Mouse (Mus musculus) c-Kit-positive CD71-positive TER-119-positive erythroid progenitor cells, embryonic 14.5 days (primary cell): ENCODE results near the gene Dnajb4.

Experiments
- DNase-seq: peaks from one replicate; pipeline ENCODE4 v3.0.0-alpha.2; 2013; ENCODE audit warnings: low spot score

Gene Dnajb4

GRCm38 (mm10) chr3:152208096-152208885 lies 1.8 kb downstream of the Dnajb4 start:
- DNase-seq: no peak

- DNase-seq: no peak
Measured at GRCm38 (mm10) chr3:152207156-152207555, 2.9 kb downstream of the Dnajb4 start.

- no peak for DNase-seq
Measured at GRCm38 (mm10) chr3:152204577-152204976, 5.5 kb downstream of the Dnajb4 start.

GRCm38 (mm10) chr3:152203996-152204395 lies 6.1 kb downstream of the Dnajb4 start:
- DNase-seq: no peak

GRCm38 (mm10) chr3:152203411-152203810 lies 6.7 kb downstream of the Dnajb4 start:
- DNase-seq: no peak

- DNase-seq: no peak
Measured at GRCm38 (mm10) chr3:152202942-152203341, 7.2 kb downstream of the Dnajb4 start.

GRCm38 (mm10) chr3:152201651-152202050 lies 8.5 kb downstream of the Dnajb4 start:
- DNase-seq: no peak

GRCm38 (mm10) chr3:152201181-152201580 lies 8.9 kb downstream of the Dnajb4 start:
- no peak for DNase-seq

GRCm38 (mm10) chr3:152199125-152199524 lies 11.0 kb downstream of the Dnajb4 start:
- DNase-seq: no peak

- peak; percentile 76 for DNase-seq
Measured at GRCm38 (mm10) chr3:152197246-152197645, 12.9 kb downstream of the Dnajb4 start.

GRCm38 (mm10) chr3:152193635-152194097 lies 16.4 kb downstream of the Dnajb4 start:
- DNase-seq: peak; percentile 94

- no peak for DNase-seq
Measured at GRCm38 (mm10) chr3:152193177-152193576, 16.9 kb downstream of the Dnajb4 start.

GRCm38 (mm10) chr3:152192238-152192931 lies 17.7 kb downstream of the Dnajb4 start:
- peak; percentile 45 for DNase-seq

GRCm38 (mm10) chr3:152191791-152192237 lies 18.3 kb downstream of the Dnajb4 start:
- DNase-seq: peak; percentile 60

- peak; percentile 27 for DNase-seq
Measured at GRCm38 (mm10) chr3:152190679-152191477, 19.2 kb downstream of the Dnajb4 start.

- DNase-seq: peak; percentile 30
Measured at GRCm38 (mm10) chr3:152189306-152189705, 20.8 kb downstream of the Dnajb4 start.

- DNase-seq: no peak
Measured at GRCm38 (mm10) chr3:152186106-152186505, 24.0 kb downstream of the Dnajb4 start.

- no peak for DNase-seq
Measured at GRCm38 (mm10) chr3:152183522-152183921, 26.6 kb downstream of the Dnajb4 start.

GRCm38 (mm10) chr3:152180624-152181023 lies 29.5 kb downstream of the Dnajb4 start:
- DNase-seq: no peak

GRCm38 (mm10) chr3:152179285-152179684 lies 30.8 kb downstream of the Dnajb4 start:
- no peak for DNase-seq

- no peak for DNase-seq
Measured at GRCm38 (mm10) chr3:152178816-152179215, 31.3 kb downstream of the Dnajb4 start.

GRCm38 (mm10) chr3:152172322-152172935 lies 37.7 kb downstream of the Dnajb4 start:
- DNase-seq: no peak
